Mouse (Mus musculus): ENCODE measurements around the gene Dtx1. TPM values are rescaled to one million over a fixed set of nuclear protein-coding genes. Genes with fewer than 3 reads are reported as not detected.

Gene Dtx1
- polyA plus RNA-seq, 1 experiment from 2014 or later = 5.0 TPM

- Histone ChIP-seq H3K9me3 (ENCODE audit: control insufficient read depth, low read length) (no peaks in the 10 kb centered on the region), H3K4me3 (ENCODE audit: low read depth, low read length) (no peak overlapping the region), H3K9ac (ENCODE audit: low read depth, low read length) (no peak overlapping the region), H3K4me2 (replicated peaks; ENCODE audit: low read depth, low read length) (no peak overlapping the region), H3K27ac (ENCODE audit: low read depth, low read length) (no peak overlapping the region), H3K4me1 (replicated peaks; ENCODE audit: control insufficient read depth, insufficient read depth, low read length) (no peaks in the 10 kb centered on the region), H3K36me3 (ENCODE audit: control insufficient read depth, insufficient read depth, low read length) (no peaks in the 10 kb centered on the region), H3K27me3 (ENCODE audit: control insufficient read depth, insufficient read depth, low read length) (peaks cover 2% of the 10 kb centered on the region)
- WGBS = 58% methylated on average over 11 of the region's 11 CpGs
- DNase-seq (ENCODE audit: low spot score) (no peak), ATAC-seq (ENCODE audit: low FRiP score) (no peak)
Measured at GRCm38 (mm10) chr5:120700996-120701790, 10.5 kb downstream of the Dtx1 start.

DNA sequence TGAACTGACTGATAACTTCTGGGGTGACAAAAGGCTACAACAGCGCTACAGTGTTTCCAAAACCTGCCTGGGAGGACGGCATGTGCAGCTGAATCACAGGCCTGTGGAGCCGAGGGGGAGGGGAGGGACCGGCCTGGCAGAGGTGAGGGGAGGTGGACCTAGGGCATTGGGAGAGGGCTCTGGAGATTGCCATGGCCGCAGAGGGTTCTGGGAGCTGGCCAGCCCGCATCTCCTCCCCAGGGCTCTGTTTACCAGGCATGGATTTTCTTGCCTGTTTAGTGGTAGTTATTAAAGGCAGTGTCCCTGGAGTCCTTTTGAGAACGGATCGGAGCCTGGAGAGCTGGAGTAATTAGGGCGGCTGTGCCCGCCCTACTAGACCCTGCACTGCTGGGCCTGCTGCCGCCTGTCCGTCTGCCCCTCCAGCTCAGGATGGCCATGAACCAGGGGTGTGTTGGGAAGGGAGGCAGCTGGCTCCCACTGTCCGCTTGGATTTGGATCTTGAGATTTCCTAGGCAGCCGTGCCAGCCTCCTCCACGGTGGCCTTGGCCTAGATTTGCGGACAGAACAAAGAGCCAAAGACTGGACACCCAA, 12.8 kb downstream of the Dtx1 start:
- H3K4me2 ChIP-seq (replicated peaks; ENCODE audit: low read depth, low read length) = no peak overlapping the region
- H3K36me3 ChIP-seq (ENCODE audit: control insufficient read depth, insufficient read depth, low read length) = no peaks in the 10 kb centered on the region
- peak overlapping the region; percentile 45; the same call in 1 of the 2 replicates for H3K27ac ChIP-seq (ENCODE audit: low read depth, low read length)
- H3K9ac ChIP-seq (ENCODE audit: low read depth, low read length) = no peak overlapping the region
- DNase-seq (ENCODE audit: low spot score) (no peak), ATAC-seq (ENCODE audit: low FRiP score) (no peak)
- no peaks in the 10 kb centered on the region for H3K9me3 ChIP-seq (ENCODE audit: control insufficient read depth, low read length)
- no peak overlapping the region for H3K4me3 ChIP-seq (ENCODE audit: low read depth, low read length)
- H3K4me1 ChIP-seq (replicated peaks; ENCODE audit: control insufficient read depth, insufficient read depth, low read length) = peaks cover 4% of the 10 kb centered on the region; the same call in 1 of the 2 replicates
- WGBS = 49% methylated on average over 16 of the region's 16 CpGs
- peaks cover 25% of the 10 kb centered on the region for H3K27me3 ChIP-seq (ENCODE audit: control insufficient read depth, insufficient read depth, low read length)

- no peak overlapping the region for H3K9ac ChIP-seq (ENCODE audit: low read depth, low read length)
- no peaks in the 10 kb centered on the region for H3K9me3 ChIP-seq (ENCODE audit: control insufficient read depth, low read length)
- peaks cover 31% of the 10 kb centered on the region for H3K27me3 ChIP-seq (ENCODE audit: control insufficient read depth, insufficient read depth, low read length)
- no peak overlapping the region for H3K4me2 ChIP-seq (replicated peaks; ENCODE audit: low read depth, low read length)
- H3K36me3 ChIP-seq (ENCODE audit: control insufficient read depth, insufficient read depth, low read length) = no peaks in the 10 kb centered on the region
- no peak overlapping the region for H3K4me3 ChIP-seq (ENCODE audit: low read depth, low read length)
- ATAC-seq (ENCODE audit: low FRiP score) = no peak
- peaks cover 4% of the 10 kb centered on the region; the same call in 1 of the 2 replicates for H3K4me1 ChIP-seq (replicated peaks; ENCODE audit: control insufficient read depth, insufficient read depth, low read length)
- 67% methylated on average over 3 of the region's 3 CpGs for WGBS
- H3K27ac ChIP-seq (ENCODE audit: low read depth, low read length) = no peak overlapping the region
- DNase-seq (ENCODE audit: low spot score) = no peak
Measured at GRCm38 (mm10) chr5:120698181-120698580, 13.5 kb downstream of the Dtx1 start.

GRCm38 (mm10) chr5:120696865-120697264, 14.9 kb downstream of the Dtx1 start:
- Histone ChIP-seq H3K27ac (ENCODE audit: low read depth, low read length) (no peak overlapping the region), H3K4me2 (replicated peaks; ENCODE audit: low read depth, low read length) (no peak overlapping the region), H3K9me3 (ENCODE audit: control insufficient read depth, low read length) (no peaks in the 10 kb centered on the region), H3K27me3 (ENCODE audit: control insufficient read depth, insufficient read depth, low read length) (peaks cover 39% of the 10 kb centered on the region), H3K9ac (ENCODE audit: low read depth, low read length) (no peak overlapping the region), H3K4me1 (replicated peaks; ENCODE audit: control insufficient read depth, insufficient read depth, low read length) (peaks cover 4% of the 10 kb centered on the region; the same call in 1 of the 2 replicates), H3K4me3 (ENCODE audit: low read depth, low read length) (no peak overlapping the region), H3K36me3 (ENCODE audit: control insufficient read depth, insufficient read depth, low read length) (no peaks in the 10 kb centered on the region)
- DNase-seq (ENCODE audit: low spot score) (no peak), ATAC-seq (ENCODE audit: low FRiP score) (no peak)
- 64% methylated on average over 4 of the region's 4 CpGs for WGBS

DNA sequence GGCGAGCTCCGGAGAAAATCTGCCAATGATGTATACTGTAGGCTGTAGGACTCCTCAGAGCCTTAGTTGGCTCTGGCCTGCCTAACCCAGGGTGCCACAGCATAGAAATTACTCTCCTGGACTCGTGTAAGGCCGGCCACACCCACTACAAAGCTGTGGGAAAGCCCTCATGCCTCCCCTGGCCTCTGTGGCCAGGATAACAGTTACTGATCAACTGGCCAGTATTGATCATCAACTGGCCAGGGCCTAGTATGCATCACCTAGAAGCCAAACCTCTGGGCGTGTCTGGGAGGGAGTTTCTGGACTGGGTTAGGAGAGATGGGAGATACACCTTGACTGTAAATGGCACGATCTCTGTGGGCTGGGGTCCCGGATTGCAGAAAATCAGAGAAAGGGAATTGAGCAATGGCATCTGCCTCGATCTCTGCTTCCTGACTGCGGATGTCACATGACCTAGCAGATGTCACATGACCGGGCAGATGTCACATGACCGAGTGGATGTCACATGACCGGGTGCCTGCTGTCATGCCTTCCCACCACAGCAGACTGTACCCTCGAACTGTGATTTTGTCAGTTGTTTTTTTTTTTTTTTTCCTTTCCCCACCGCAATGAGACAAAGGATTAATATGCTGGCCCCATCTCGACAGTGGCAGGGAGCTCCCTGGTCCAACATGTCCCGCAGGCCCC, 15.5 kb downstream of the Dtx1 start:
- H3K4me2 ChIP-seq (replicated peaks; ENCODE audit: low read depth, low read length) = no peak overlapping the region
- DNase-seq (ENCODE audit: low spot score) (no peak), ATAC-seq (ENCODE audit: low FRiP score) (no peak)
- H3K36me3 ChIP-seq (ENCODE audit: control insufficient read depth, insufficient read depth, low read length) = no peaks in the 10 kb centered on the region
- no peak overlapping the region for H3K27ac ChIP-seq (ENCODE audit: low read depth, low read length)
- no peaks in the 10 kb centered on the region for H3K9me3 ChIP-seq (ENCODE audit: control insufficient read depth, low read length)
- H3K9ac ChIP-seq (ENCODE audit: low read depth, low read length) = no peak overlapping the region
- 68% methylated on average over 16 of the region's 16 CpGs for WGBS
- H3K27me3 ChIP-seq (ENCODE audit: control insufficient read depth, insufficient read depth, low read length) = peaks cover 39% of the 10 kb centered on the region
- H3K4me3 ChIP-seq (ENCODE audit: low read depth, low read length) = no peak overlapping the region
- H3K4me1 ChIP-seq (replicated peaks; ENCODE audit: control insufficient read depth, insufficient read depth, low read length) = peaks cover 4% of the 10 kb centered on the region; the same call in 1 of the 2 replicates

- Histone ChIP-seq H3K9ac (ENCODE audit: low read depth, low read length) (no peak overlapping the region), H3K4me1 (replicated peaks; ENCODE audit: control insufficient read depth, insufficient read depth, low read length) (peaks cover 4% of the 10 kb centered on the region; the same call in 1 of the 2 replicates), H3K36me3 (ENCODE audit: control insufficient read depth, insufficient read depth, low read length) (no peaks in the 10 kb centered on the region), H3K27ac (ENCODE audit: low read depth, low read length) (no peak overlapping the region), H3K4me2 (replicated peaks; ENCODE audit: low read depth, low read length) (peak overlapping the region; percentile 25), H3K27me3 (ENCODE audit: control insufficient read depth, insufficient read depth, low read length) (peaks cover 39% of the 10 kb centered on the region), H3K9me3 (ENCODE audit: control insufficient read depth, low read length) (no peaks in the 10 kb centered on the region), H3K4me3 (ENCODE audit: low read depth, low read length) (no peak overlapping the region; the same call in 1 of the 2 replicates)
- WGBS = 2% methylated on average over 41 of the region's 41 CpGs
- ATAC-seq (ENCODE audit: low FRiP score) (no peak), DNase-seq (ENCODE audit: low spot score) (no peak)
Measured at GRCm38 (mm10) chr5:120694695-120695074, 17.0 kb downstream of the Dtx1 start.

DNA sequence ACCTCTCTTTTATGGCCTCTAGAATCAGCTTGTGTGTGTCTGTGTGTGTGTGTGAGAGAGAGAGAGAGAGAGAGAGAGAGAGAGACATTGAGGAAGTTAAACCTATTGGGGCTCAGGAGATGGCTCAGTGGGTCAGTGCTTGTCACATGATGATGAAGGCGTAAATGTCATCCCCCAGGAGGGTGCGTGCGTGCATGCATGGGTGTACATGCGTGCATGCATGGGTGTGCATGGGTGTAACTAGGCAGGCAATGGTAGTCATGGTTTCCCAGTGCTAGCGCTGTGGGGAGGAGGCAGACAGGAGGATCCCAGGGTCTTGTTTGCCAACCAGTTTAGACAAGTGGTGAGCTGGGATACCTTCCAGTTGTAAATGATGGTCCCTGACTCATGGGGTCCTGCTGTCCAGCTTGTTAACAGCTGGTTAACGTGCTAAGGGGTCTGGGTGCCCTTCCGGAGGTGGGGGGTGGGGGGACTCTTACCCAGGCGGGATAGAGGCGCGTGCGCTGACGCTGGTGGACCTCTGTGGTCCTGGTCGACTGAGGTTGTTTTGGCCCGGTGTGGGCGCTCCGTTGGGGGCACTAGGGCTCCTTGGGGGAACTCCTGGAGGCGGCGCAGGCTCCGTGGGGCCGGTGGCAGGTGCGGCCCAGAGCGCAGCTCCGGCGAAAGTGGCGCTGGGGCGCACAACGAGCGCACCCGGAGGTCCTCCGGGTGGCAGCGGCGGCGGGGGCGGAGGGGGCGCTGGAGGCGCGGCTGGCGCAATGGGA, 17.6 kb downstream of the Dtx1 start:
- H3K27ac ChIP-seq (ENCODE audit: low read depth, low read length) = no peak overlapping the region
- no peaks in the 10 kb centered on the region for H3K9me3 ChIP-seq (ENCODE audit: control insufficient read depth, low read length)
- ATAC-seq (ENCODE audit: low FRiP score) = no peak
- H3K27me3 ChIP-seq (ENCODE audit: control insufficient read depth, insufficient read depth, low read length) = peaks cover 39% of the 10 kb centered on the region
- H3K4me3 ChIP-seq (ENCODE audit: low read depth, low read length) = no peak overlapping the region; the same call in 1 of the 2 replicates
- H3K9ac ChIP-seq (ENCODE audit: low read depth, low read length) = no peak overlapping the region
- H3K4me2 ChIP-seq (replicated peaks; ENCODE audit: low read depth, low read length) = peak overlapping the region; percentile 25; the same call in 1 of the 2 replicates
- WGBS = 11% methylated on average over 34 of the region's 38 CpGs
- no peaks in the 10 kb centered on the region for H3K36me3 ChIP-seq (ENCODE audit: control insufficient read depth, insufficient read depth, low read length)
- H3K4me1 ChIP-seq (replicated peaks; ENCODE audit: control insufficient read depth, insufficient read depth, low read length) = peaks cover 4% of the 10 kb centered on the region; the same call in 1 of the 2 replicates
- no peak for DNase-seq (ENCODE audit: low spot score)

GRCm38 (mm10) chr5:120692034-120692433, 19.7 kb downstream of the Dtx1 start:
- Histone ChIP-seq H3K9me3 (ENCODE audit: control insufficient read depth, low read length) (no peaks in the 10 kb centered on the region), H3K27me3 (ENCODE audit: control insufficient read depth, insufficient read depth, low read length) (peaks cover 39% of the 10 kb centered on the region), H3K9ac (ENCODE audit: low read depth, low read length) (no peak overlapping the region), H3K36me3 (ENCODE audit: control insufficient read depth, insufficient read depth, low read length) (no peaks in the 10 kb centered on the region), H3K4me1 (replicated peaks; ENCODE audit: control insufficient read depth, insufficient read depth, low read length) (peaks cover 4% of the 10 kb centered on the region; the same call in 1 of the 2 replicates), H3K4me2 (replicated peaks; ENCODE audit: low read depth, low read length) (no peak overlapping the region), H3K4me3 (ENCODE audit: low read depth, low read length) (no peak overlapping the region), H3K27ac (ENCODE audit: low read depth, low read length) (no peak overlapping the region)
- WGBS = 74% methylated on average over 19 of the region's 19 CpGs
- no peak for DNase-seq (ENCODE audit: low spot score)
- no peak for ATAC-seq (ENCODE audit: low FRiP score)

Data from hindbrain, embryonic 11.5 days (tissue).